Mouse (Mus musculus) embryonic facial prominence, embryonic 11.5 days (tissue): Measurements from ENCODE around the gene Fn3k. TPM values are rescaled to one million over a fixed set of nuclear protein-coding genes. Genes with fewer than 3 reads are reported as not detected.

ENCODE experiments used
- ATAC-seq: fragments of 200-750 bp; cut with Nextera tagmentation; replicated peaks from 2 replicates; pipeline ENCODE4 v1.8.0; 2017; ENCODE audit warnings: low read depth; ENCODE audit not compliant: insufficient number of reproducible peaks, low FRiP score, low TSS enrichment
- DNase-seq: peaks from one replicate; pipeline ENCODE4 v3.0.0-alpha.2; 2015; ENCODE audit warnings: low spot score
- H3K27ac ChIP-seq: fragments of 300-500 bp; sonication (generic); replicated peaks from 2 replicates; pipeline ENCODE4 v1.5.1; 2014; ENCODE audit warnings: mild to moderate bottlenecking, low read depth, low read length, control low read depth
- H3K27me3 ChIP-seq: fragments of 300-500 bp; sonication (generic); 2 replicates; pipeline ENCODE4 v1.6.1; 2014; ENCODE audit warnings: mild to moderate bottlenecking, low read length, moderate library complexity, mixed read lengths; ENCODE audit not compliant: control insufficient read depth, insufficient read depth
- H3K36me3 ChIP-seq: fragments of 300-500 bp; sonication (generic); replicated peaks from 2 replicates; pipeline ENCODE4 v1.6.1; 2014; ENCODE audit warnings: low read depth, mild to moderate bottlenecking, low read length, moderate library complexity, mixed read lengths; ENCODE audit not compliant: control insufficient read depth, insufficient read depth
- H3K4me1 ChIP-seq: fragments of 300-500 bp; sonication (generic); 2 replicates; pipeline ENCODE4 v1.6.1; 2014; ENCODE audit warnings: low read length, mixed read lengths; ENCODE audit not compliant: control insufficient read depth, insufficient read depth
- H3K4me2 ChIP-seq: fragments of 300-500 bp; sonication (generic); 2 replicates; pipeline ENCODE4 v1.6.1; 2014; ENCODE audit warnings: low read depth, mild to moderate bottlenecking, control low read depth, low read length, moderate library complexity
- H3K4me3 ChIP-seq: fragments of 300-500 bp; sonication (generic); 2 replicates; pipeline ENCODE4 v1.5.1; 2014; ENCODE audit warnings: low read depth, low read length, control low read depth
- H3K9ac ChIP-seq: fragments of 300-500 bp; sonication (generic); replicated peaks from 2 replicates; pipeline ENCODE4 v1.6.1; 2014; ENCODE audit warnings: mild to moderate bottlenecking, control low read depth, low read length
- H3K9me3 ChIP-seq: fragments of 300-500 bp; sonication (generic); replicated peaks from 2 replicates; pipeline ENCODE4 v1.6.1; 2016; ENCODE audit warnings: mild to moderate bottlenecking, low read length, inconsistent platforms, mixed read lengths; ENCODE audit not compliant: control insufficient read depth
- WGBS: fragments of 180-500 bp; shearing (Covaris S2); extraction: QIAGEN DNeasy Blood & Tissue Kit; methylation state at CpG from one replicate; pipeline ENCODE4 v1.1.7; 2014; 5-methylcytosine and 5-hydroxymethylcytosine counted together
- polyA plus RNA-seq: library from polyadenylated mRNA; unstranded; fragments of >200 nt; fragmentation: Nextera tagmentation; extraction: Ambion mirVana; gene quantifications from 2 replicates; pipeline ENCODE4 v1.2.1, GENCODE M21; 2014

Fn3k gene
- polyA plus RNA-seq, 1 experiment from 2014 or later = 0.70 TPM

GRCm38 (mm10) chr11:121439686-121440292 is 5.1 kb downstream of the Fn3k start:
- WGBS = 63% methylated on average over 5 of the region's 5 CpGs
- no peak overlapping the region for H3K9ac ChIP-seq
- H3K27ac ChIP-seq = no peak overlapping the region
- H3K4me2 ChIP-seq = no peak overlapping the region
- no peaks in the 10 kb centered on the region for H3K27me3 ChIP-seq
- H3K9me3 ChIP-seq = no peaks in the 10 kb centered on the region
- H3K36me3 ChIP-seq = no peaks in the 10 kb centered on the region
- no peak overlapping the region for H3K4me3 ChIP-seq
- H3K4me1 ChIP-seq = no peaks in the 10 kb centered on the region
- ATAC-seq (no peak), DNase-seq (no peak)

- ATAC-seq (no peak), DNase-seq (no peak)
- 79% methylated on average over 4 of the region's 4 CpGs for WGBS
- Histone ChIP-seq H3K4me2 (no peak overlapping the region), H3K27ac (no peak overlapping the region), H3K27me3 (no peaks in the 10 kb centered on the region), H3K4me3 (no peak overlapping the region), H3K4me1 (no peaks in the 10 kb centered on the region), H3K36me3 (no peaks in the 10 kb centered on the region), H3K9me3 (no peaks in the 10 kb centered on the region), H3K9ac (no peak overlapping the region)
These were observed 6.9 kb downstream of the Fn3k start for GRCm38 (mm10) chr11:121441653-121442052.

GRCm38 (mm10) chr11:121442076-121442475 is 7.4 kb downstream of the Fn3k start:
- Histone ChIP-seq H3K9me3 (no peaks in the 10 kb centered on the region), H3K27ac (no peak overlapping the region), H3K36me3 (no peaks in the 10 kb centered on the region), H3K4me2 (no peak overlapping the region), H3K27me3 (no peaks in the 10 kb centered on the region), H3K9ac (no peak overlapping the region), H3K4me1 (no peaks in the 10 kb centered on the region), H3K4me3 (no peak overlapping the region)
- DNase-seq (no peak), ATAC-seq (no peak)
- WGBS = 43% methylated on average over 2 of the region's 2 CpGs

- peak overlapping the region; percentile 37 for H3K4me2 ChIP-seq
- H3K9me3 ChIP-seq = no peaks in the 10 kb centered on the region
- whole genome bisulfite sequencing = 23% methylated on average over 9 of the region's 9 CpGs
- ATAC-seq = 0 out of 2 replicates have a peak, but pooled peaks have one; percentile 21
- DNase-seq = no peak
- no peak overlapping the region for H3K27ac ChIP-seq
- H3K36me3 ChIP-seq = no peaks in the 10 kb centered on the region
- peak overlapping the region; percentile 96 for H3K4me3 ChIP-seq
- peak overlapping the region; percentile 26 for H3K9ac ChIP-seq
- no peaks in the 10 kb centered on the region for H3K4me1 ChIP-seq
- no peaks in the 10 kb centered on the region for H3K27me3 ChIP-seq
These were observed 16.6 kb downstream of the Fn3k start for GRCm38 (mm10) chr11:121451216-121451726.

GRCm38 (mm10) chr11:121451753-121452635 is 17.3 kb downstream of the Fn3k start, which contains the start of gene Tbcd:
Tbcd (plus strand) TSS chr11:121451949.
- H3K27ac ChIP-seq = peak within 1 kb of the TSS; percentile 52
- WGBS = under 1% methylated on average over 56 of the region's 58 CpGs
- H3K27me3 ChIP-seq = no peaks in the 10 kb centered on the region
- H3K36me3 ChIP-seq = no peaks in the 10 kb centered on the region
- peak within 1 kb of the TSS; percentile 67 for H3K4me2 ChIP-seq
- peak within 1 kb of the TSS; percentile 96 for H3K4me3 ChIP-seq
- ATAC-seq = peak; percentile 96
- peak; percentile 93 for DNase-seq
- H3K4me1 ChIP-seq = no peaks in the 10 kb centered on the region
- H3K9me3 ChIP-seq = no peaks in the 10 kb centered on the region
- peak within 1 kb of the TSS; percentile 73 for H3K9ac ChIP-seq

GRCm38 (mm10) chr11:121457874-121458273 is 23.2 kb downstream of the Fn3k start:
- H3K4me3 ChIP-seq = no peak overlapping the region
- H3K36me3 ChIP-seq = peaks cover 4% of the 10 kb centered on the region; the same call in 1 of the 2 replicates
- WGBS = 89% methylated on average over 3 of the region's 3 CpGs
- H3K9me3 ChIP-seq = no peaks in the 10 kb centered on the region
- DNase-seq (no peak), ATAC-seq (no peak)
- H3K4me2 ChIP-seq = no peak overlapping the region
- H3K27ac ChIP-seq = no peak overlapping the region
- no peaks in the 10 kb centered on the region for H3K4me1 ChIP-seq
- H3K9ac ChIP-seq = no peak overlapping the region
- no peaks in the 10 kb centered on the region for H3K27me3 ChIP-seq

- Histone ChIP-seq H3K9ac (no peak overlapping the region), H3K36me3 (no peaks in the 10 kb centered on the region; the same call in none of the 2 replicates), H3K4me2 (no peak overlapping the region), H3K27me3 (no peaks in the 10 kb centered on the region), H3K4me3 (no peak overlapping the region), H3K9me3 (no peaks in the 10 kb centered on the region), H3K27ac (no peak overlapping the region), H3K4me1 (no peaks in the 10 kb centered on the region)
- 87% methylated on average over 6 of the region's 6 CpGs for WGBS
- DNase-seq (no peak), ATAC-seq (no peak)
These were observed 32.7 kb downstream of the Fn3k start for GRCm38 (mm10) chr11:121467408-121467807.

- ATAC-seq (no peak), DNase-seq (no peak)
- H3K36me3 ChIP-seq = no peaks in the 10 kb centered on the region; the same call in 1 of the 2 replicates
- no peaks in the 10 kb centered on the region for H3K4me1 ChIP-seq
- no peaks in the 10 kb centered on the region for H3K27me3 ChIP-seq
- no peak overlapping the region for H3K4me3 ChIP-seq
- H3K9me3 ChIP-seq = no peaks in the 10 kb centered on the region
- H3K27ac ChIP-seq = no peak overlapping the region
- WGBS = 89% methylated on average over 3 of the region's 3 CpGs
- H3K4me2 ChIP-seq = no peak overlapping the region
- H3K9ac ChIP-seq = no peak overlapping the region
These were observed 40.1 kb downstream of the Fn3k start for GRCm38 (mm10) chr11:121474831-121475230.
